Mouse (Mus musculus): ENCODE data around the gene Gm20388. TPM values are rescaled to one million over a fixed set of nuclear protein-coding genes. Genes with fewer than 3 reads are reported as not detected.

The Gm20388 gene
- polyA plus RNA-seq, 1 experiment: 0.36 TPM

DNA sequence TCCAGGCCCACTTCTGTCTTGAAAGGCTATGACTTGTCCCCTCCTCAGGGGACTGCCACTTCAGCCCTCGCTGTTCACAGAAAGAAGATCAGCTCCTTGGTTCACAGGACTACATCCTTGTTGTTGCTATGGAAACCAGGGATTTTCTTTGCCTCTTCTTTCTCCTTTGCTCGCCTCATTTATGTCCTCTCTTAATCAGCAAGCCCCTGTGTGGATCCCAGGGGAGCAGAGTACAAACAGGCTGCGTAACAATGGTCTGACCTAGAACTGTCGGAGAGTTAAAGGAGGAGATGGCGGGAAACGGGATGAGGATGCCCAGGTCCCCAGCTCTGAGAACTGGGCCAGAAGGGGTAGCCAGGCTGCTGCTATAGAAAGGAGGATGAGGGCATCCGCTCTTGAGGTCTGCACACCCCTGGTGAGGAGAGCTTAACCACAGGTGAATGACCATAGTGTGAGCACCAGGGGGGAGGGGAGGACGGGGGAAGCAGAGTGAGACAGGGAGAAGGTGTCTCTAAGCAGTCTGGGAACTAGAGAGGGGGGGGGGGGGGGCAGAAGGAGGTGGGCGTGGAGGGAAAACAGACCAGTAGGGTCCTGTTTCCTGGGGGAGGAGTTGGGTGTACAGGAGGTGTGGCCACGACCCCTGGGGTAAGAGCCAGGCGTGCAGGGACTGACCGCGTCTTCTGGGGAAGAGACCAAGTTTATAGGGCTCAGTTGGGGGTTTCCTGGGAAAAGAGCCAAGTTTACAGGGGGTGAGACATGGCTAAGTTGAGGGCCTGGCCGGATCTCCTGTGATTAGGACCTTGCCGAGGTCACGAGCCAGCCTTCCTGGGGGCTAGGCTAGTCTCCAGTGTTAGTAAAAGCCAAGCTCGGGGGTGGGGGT, 1787.3 kb downstream of the Gm20388 start:
- H3K4me1 ChIP-seq (ENCODE audit: control insufficient read depth): no peaks in the 10 kb centered on the region
- no peaks in the 10 kb centered on the region for H3K27me3 ChIP-seq (ENCODE audit: control insufficient read depth)
- H3K9me3 ChIP-seq (ENCODE audit: control insufficient read depth, low read length): no peaks in the 10 kb centered on the region
- TF ChIP-seq GATA1 (IDR thresholded peaks at IDR 0.05; ENCODE audit: low read length) (no peak), TAL1 (IDR thresholded peaks at IDR 0.05; ENCODE audit: low read length) (no peak)
- H3K36me3 ChIP-seq (ENCODE audit: control insufficient read depth): no peaks in the 10 kb centered on the region
- H3K4me3 ChIP-seq (replicated peaks): no peak overlapping the region

DNA sequence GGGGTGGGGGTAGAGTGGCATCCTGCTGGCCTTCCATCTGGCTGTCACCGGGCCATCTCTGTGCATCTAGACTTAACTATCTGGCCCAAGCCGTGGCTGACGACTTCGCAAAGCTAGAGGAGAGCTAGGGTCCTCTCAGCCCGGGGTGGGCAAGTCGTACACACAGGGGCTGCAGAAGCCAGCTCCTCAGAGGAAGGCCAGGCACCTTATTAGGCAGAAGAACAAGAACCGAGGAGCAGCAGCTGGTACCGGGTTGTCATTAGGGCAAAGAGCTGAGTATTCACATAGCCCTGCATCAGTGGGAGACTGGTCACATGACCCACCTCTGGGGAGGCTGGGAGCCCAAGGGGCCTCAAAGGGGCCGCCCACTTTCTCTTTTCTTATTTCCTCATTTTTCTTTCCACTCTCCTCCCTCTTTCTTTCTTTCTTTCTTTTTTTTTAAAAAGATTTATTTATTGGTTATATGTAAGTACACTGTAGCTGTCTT, 1788.0 kb downstream of the Gm20388 start:
- Histone ChIP-seq H3K4me3 (replicated peaks) (no peak overlapping the region), H3K9me3 (ENCODE audit: control insufficient read depth, low read length) (no peaks in the 10 kb centered on the region), H3K36me3 (ENCODE audit: control insufficient read depth) (no peaks in the 10 kb centered on the region), H3K4me1 (ENCODE audit: control insufficient read depth) (no peaks in the 10 kb centered on the region), H3K27me3 (ENCODE audit: control insufficient read depth) (no peaks in the 10 kb centered on the region)
- TF ChIP-seq GATA1 (IDR thresholded peaks at IDR 0.05; ENCODE audit: low read length): no peak
- no peak for TF ChIP-seq TAL1 (IDR thresholded peaks at IDR 0.05; ENCODE audit: low read length)

DNA sequence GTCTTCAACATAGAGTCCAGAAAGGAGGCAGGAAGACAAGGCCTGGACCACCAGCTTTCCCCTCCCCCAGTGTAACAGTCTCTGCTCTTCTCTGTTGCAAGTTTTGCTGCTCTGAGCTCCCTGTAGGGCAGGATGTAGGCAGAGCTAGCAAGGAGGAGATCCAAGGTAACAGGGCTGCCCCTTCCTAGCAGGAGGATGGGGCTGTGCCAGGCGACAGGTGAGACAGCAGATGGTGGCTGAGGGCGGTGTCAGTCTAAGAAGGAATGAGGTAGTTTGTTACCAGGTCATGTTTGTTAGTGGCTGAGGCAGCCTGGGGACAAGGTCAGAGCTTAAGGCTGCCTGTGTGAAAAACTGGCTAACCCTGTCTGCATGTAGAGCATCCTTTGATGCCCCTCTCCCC, 1789.3 kb downstream of the Gm20388 start:
- Histone ChIP-seq H3K36me3 (ENCODE audit: control insufficient read depth) (no peaks in the 10 kb centered on the region), H3K4me1 (ENCODE audit: control insufficient read depth) (no peaks in the 10 kb centered on the region), H3K4me3 (replicated peaks) (no peak overlapping the region), H3K27me3 (ENCODE audit: control insufficient read depth) (no peaks in the 10 kb centered on the region), H3K9me3 (ENCODE audit: control insufficient read depth, low read length) (no peaks in the 10 kb centered on the region)
- TF ChIP-seq TAL1 (IDR thresholded peaks at IDR 0.05; ENCODE audit: low read length) (no peak), GATA1 (IDR thresholded peaks at IDR 0.05; ENCODE audit: low read length) (no peak)

DNA sequence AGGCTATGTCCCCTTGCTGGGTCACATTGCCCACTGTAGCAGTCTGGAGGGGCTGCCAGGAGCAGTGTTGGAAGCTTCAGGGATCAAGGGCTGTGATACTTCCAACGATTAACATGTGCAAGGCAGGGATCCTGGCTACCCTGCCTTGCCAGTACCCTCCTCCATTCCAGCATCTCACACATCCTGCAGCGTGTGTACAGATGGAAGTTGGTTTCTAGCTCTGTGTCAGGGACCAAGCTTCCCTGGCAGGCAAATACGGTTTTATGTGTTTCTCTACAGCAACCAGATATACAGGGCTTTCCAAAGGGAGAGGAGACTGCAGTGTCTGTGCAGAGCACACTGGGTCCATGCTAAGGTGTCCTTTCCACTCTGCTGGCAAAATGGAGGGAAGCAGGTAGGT, 1794.5 kb downstream of the Gm20388 start:
- H3K4me3 ChIP-seq (replicated peaks): no peak overlapping the region
- no peaks in the 10 kb centered on the region for H3K4me1 ChIP-seq (ENCODE audit: control insufficient read depth)
- no peaks in the 10 kb centered on the region; the same call in 1 of the 2 replicates for H3K27me3 ChIP-seq (ENCODE audit: control insufficient read depth)
- TF ChIP-seq TAL1 (IDR thresholded peaks at IDR 0.05; ENCODE audit: low read length) (no peak), GATA1 (IDR thresholded peaks at IDR 0.05; ENCODE audit: low read length) (no peak)
- H3K9me3 ChIP-seq (ENCODE audit: control insufficient read depth, low read length): no peaks in the 10 kb centered on the region
- H3K36me3 ChIP-seq (ENCODE audit: control insufficient read depth): no peaks in the 10 kb centered on the region

DNA sequence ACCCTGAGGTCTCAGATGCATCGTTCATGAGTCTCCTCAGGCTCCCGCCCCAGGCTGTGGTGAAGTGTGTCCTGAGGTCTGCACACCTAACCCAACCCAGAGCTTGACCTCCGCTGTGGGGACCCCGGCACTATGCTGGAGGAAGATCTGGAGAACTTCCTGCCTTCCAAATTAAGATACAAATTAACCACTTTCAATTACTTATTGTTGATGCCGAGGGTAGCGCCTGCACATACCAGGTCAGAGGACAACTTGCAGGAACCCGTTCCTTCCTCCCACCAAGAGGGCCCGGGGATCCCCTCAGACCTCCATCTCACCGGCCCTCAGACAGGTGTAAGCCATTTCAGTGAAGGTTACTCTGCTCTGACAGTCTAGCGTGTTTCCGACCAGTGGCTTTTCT, 1796.3 kb downstream of the Gm20388 start:
- no peaks in the 10 kb centered on the region for H3K4me1 ChIP-seq (ENCODE audit: control insufficient read depth)

DNA sequence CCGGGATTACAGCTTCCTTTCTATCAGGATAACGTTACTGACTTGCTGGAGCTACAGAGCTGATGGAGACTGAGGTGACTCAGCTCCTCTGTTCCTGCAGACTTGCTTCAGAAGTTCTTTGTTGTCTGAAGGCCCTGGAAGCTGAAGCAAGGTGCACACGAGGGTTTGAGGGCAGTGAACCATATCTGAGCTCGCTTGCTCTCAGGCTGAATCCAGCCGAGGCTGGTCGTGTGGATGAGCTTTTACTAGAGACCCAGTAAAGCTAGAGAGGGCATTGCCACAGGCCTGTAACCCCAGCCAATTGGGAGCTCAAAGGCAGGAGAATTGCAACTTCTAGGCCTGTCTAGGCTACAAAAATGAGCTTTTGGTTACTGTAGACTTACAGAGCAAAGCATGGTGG, 1797.8 kb downstream of the Gm20388 start:
- TF ChIP-seq TAL1 (IDR thresholded peaks at IDR 0.05; ENCODE audit: low read length) (no peak), GATA1 (IDR thresholded peaks at IDR 0.05; ENCODE audit: low read length) (no peak)
- H3K4me1 ChIP-seq (ENCODE audit: control insufficient read depth): no peaks in the 10 kb centered on the region
- H3K27me3 ChIP-seq (ENCODE audit: control insufficient read depth): no peaks in the 10 kb centered on the region; the same call in 1 of the 2 replicates
- H3K4me3 ChIP-seq (replicated peaks): no peak overlapping the region
- no peaks in the 10 kb centered on the region for H3K9me3 ChIP-seq (ENCODE audit: control insufficient read depth, low read length)
- H3K36me3 ChIP-seq (ENCODE audit: control insufficient read depth): no peaks in the 10 kb centered on the region

More for the DNA sequence above, 1796.3 kb downstream of the Gm20388 start:
- Histone ChIP-seq H3K9me3 (ENCODE audit: control insufficient read depth, low read length) (no peaks in the 10 kb centered on the region), H3K4me3 (replicated peaks) (no peak overlapping the region), H3K27me3 (ENCODE audit: control insufficient read depth) (no peaks in the 10 kb centered on the region; the same call in 1 of the 2 replicates), H3K36me3 (ENCODE audit: control insufficient read depth) (no peaks in the 10 kb centered on the region)
- TF ChIP-seq GATA1 (IDR thresholded peaks at IDR 0.05; ENCODE audit: low read length): no peak
- no peak for TF ChIP-seq TAL1 (IDR thresholded peaks at IDR 0.05; ENCODE audit: low read length)

DNA sequence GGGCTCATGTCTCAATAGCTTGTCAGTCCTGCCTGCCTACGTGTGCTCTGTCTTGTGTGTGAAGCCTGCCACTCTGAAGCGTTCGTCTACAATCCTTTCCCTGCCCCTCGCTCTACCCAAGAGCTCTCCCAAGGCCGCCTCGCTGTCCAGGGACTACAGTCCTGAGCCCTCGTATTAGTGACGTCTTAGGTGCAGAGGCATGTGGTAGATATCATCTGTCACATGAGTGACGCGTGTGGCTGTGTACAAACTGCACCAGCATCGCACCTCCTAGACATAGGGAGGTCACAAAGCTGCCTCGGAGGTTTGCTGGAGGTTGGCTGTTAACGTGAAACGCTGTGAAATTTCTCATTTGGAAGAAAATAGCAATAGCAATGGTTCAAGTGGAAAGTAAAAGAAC, 1806.9 kb downstream of the Gm20388 start:
- H3K4me1 ChIP-seq (ENCODE audit: control insufficient read depth): no peaks in the 10 kb centered on the region
- TF ChIP-seq TAL1 (IDR thresholded peaks at IDR 0.05; ENCODE audit: low read length): no peak
- TF ChIP-seq GATA1 (IDR thresholded peaks at IDR 0.05; ENCODE audit: low read length): no peak
- H3K4me3 ChIP-seq (replicated peaks): no peak overlapping the region
- no peaks in the 10 kb centered on the region for H3K9me3 ChIP-seq (ENCODE audit: control insufficient read depth, low read length)
- peaks cover 5% of the 10 kb centered on the region for H3K27me3 ChIP-seq (ENCODE audit: control insufficient read depth)
- no peaks in the 10 kb centered on the region for H3K36me3 ChIP-seq (ENCODE audit: control insufficient read depth)

DNA sequence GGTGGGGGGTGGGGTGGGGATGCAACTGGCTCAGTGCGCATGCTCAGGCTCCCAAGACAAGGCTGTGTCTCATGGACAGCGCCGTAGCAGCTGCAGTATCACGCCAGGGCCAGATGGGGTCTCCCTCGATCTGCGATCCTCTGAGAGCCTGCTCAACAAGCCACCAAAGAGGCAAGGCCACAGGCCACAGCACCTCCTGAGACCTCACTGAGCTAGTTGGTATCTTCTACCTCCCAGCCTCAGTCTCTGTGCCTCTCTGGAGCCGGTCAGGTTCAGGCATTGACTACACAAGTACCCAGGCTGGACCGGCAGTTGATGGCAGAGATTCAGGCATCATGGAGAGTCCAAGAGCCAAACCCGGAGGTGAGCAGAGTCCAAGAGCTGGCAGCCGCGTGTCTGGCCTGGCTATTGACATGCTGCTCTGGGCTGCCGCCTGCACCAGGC, 1807.4 kb downstream of the Gm20388 start:
- TF ChIP-seq TAL1 (IDR thresholded peaks at IDR 0.05; ENCODE audit: low read length) (no peak), GATA1 (IDR thresholded peaks at IDR 0.05; ENCODE audit: low read length) (no peak)
- H3K27me3 ChIP-seq (ENCODE audit: control insufficient read depth): peaks cover 5% of the 10 kb centered on the region
- H3K4me1 ChIP-seq (ENCODE audit: control insufficient read depth): no peaks in the 10 kb centered on the region
- no peaks in the 10 kb centered on the region for H3K36me3 ChIP-seq (ENCODE audit: control insufficient read depth)
- no peaks in the 10 kb centered on the region for H3K9me3 ChIP-seq (ENCODE audit: control insufficient read depth, low read length)
- H3K4me3 ChIP-seq (replicated peaks): no peak overlapping the region

DNA sequence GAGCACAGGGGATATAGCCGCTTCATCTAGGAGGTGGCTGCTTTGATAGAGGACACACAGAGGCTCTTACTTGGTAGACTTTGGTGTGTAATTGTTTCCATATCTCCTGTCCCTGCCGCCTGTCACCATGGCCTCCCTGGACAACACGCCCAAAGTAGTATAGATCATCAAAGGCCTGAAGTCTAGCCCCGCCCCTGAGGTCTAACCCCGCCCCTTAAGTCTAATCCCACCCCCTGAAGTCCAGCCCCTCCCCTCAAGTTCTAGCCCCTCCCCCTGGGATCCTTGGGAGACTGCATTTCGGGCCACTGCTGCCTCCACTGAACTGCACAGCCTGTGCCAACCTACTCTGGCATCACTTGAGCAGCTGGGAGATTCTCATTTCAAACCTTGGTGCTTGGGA, 1808.3 kb downstream of the Gm20388 start:
- H3K4me1 ChIP-seq (ENCODE audit: control insufficient read depth): no peaks in the 10 kb centered on the region
- no peak for TF ChIP-seq GATA1 (IDR thresholded peaks at IDR 0.05; ENCODE audit: low read length)
- no peak for TF ChIP-seq TAL1 (IDR thresholded peaks at IDR 0.05; ENCODE audit: low read length)
- peaks cover 5% of the 10 kb centered on the region for H3K27me3 ChIP-seq (ENCODE audit: control insufficient read depth)
- H3K36me3 ChIP-seq (ENCODE audit: control insufficient read depth): no peaks in the 10 kb centered on the region
- no peak overlapping the region for H3K4me3 ChIP-seq (replicated peaks)
- H3K9me3 ChIP-seq (ENCODE audit: control insufficient read depth, low read length): no peaks in the 10 kb centered on the region

Data from erythroblast, embryonic 14.5 days (primary cell).